Mouse (Mus musculus): ENCODE data around the gene Pla2r1.

The Pla2r1 gene

GRCm38 (mm10) chr2:60552902-60553682 is at the start of gene Pla2r1:
Gene Pla2r1 (minus strand): TSS chr2:60553308.
- no peak for DNase-seq (ENCODE audit: extremely low read depth, low read depth, low spot score)

- DNase-seq (ENCODE audit: extremely low read depth, low read depth, low spot score), result no peak
These were observed 48.2 kb upstream of the Pla2r1 start for GRCm38 (mm10) chr2:60601326-60601725.

- DNase-seq (ENCODE audit: extremely low read depth, low read depth, low spot score), result no peak
These were observed 47.8 kb upstream of the Pla2r1 start for GRCm38 (mm10) chr2:60600863-60601262.

GRCm38 (mm10) chr2:60583416-60583815 is 30.3 kb upstream of the Pla2r1 start:
- no peak for DNase-seq (ENCODE audit: extremely low read depth, low read depth, low spot score)

- DNase-seq (ENCODE audit: extremely low read depth, low read depth, low spot score), result no peak
These were observed 1.5 kb upstream of the Pla2r1 start for GRCm38 (mm10) chr2:60554561-60554960.

- DNase-seq (ENCODE audit: extremely low read depth, low read depth, low spot score), result no peak
These were observed 769 bp downstream of the Pla2r1 start for GRCm38 (mm10) chr2:60552177-60552901.

- DNase-seq (ENCODE audit: extremely low read depth, low read depth, low spot score), result no peak
These were observed 1.4 kb downstream of the Pla2r1 start for GRCm38 (mm10) chr2:60551673-60552072.

GRCm38 (mm10) chr2:60550521-60550920 is 2.6 kb downstream of the Pla2r1 start:
- DNase-seq (ENCODE audit: extremely low read depth, low read depth, low spot score), result peak; percentile 96

GRCm38 (mm10) chr2:60549851-60550250 is 3.3 kb downstream of the Pla2r1 start:
- no peak for DNase-seq (ENCODE audit: extremely low read depth, low read depth, low spot score)

GRCm38 (mm10) chr2:60546082-60546481 is 7.0 kb downstream of the Pla2r1 start:
- no peak for DNase-seq (ENCODE audit: extremely low read depth, low read depth, low spot score)

GRCm38 (mm10) chr2:60544006-60544405 is 9.1 kb downstream of the Pla2r1 start:
- no peak for DNase-seq (ENCODE audit: extremely low read depth, low read depth, low spot score)

GRCm38 (mm10) chr2:60541745-60542144 is 11.4 kb downstream of the Pla2r1 start:
- no peak for DNase-seq (ENCODE audit: extremely low read depth, low read depth, low spot score)

GRCm38 (mm10) chr2:60540346-60540745 is 12.8 kb downstream of the Pla2r1 start:
- DNase-seq (ENCODE audit: extremely low read depth, low read depth, low spot score), result no peak

GRCm38 (mm10) chr2:60538710-60539109 is 14.4 kb downstream of the Pla2r1 start:
- DNase-seq (ENCODE audit: extremely low read depth, low read depth, low spot score), result no peak

- DNase-seq (ENCODE audit: extremely low read depth, low read depth, low spot score), result no peak
These were observed 14.8 kb downstream of the Pla2r1 start for GRCm38 (mm10) chr2:60538274-60538673.

- DNase-seq (ENCODE audit: extremely low read depth, low read depth, low spot score), result no peak
These were observed 18.4 kb downstream of the Pla2r1 start for GRCm38 (mm10) chr2:60534755-60535154.

GRCm38 (mm10) chr2:60533026-60533425 is 20.1 kb downstream of the Pla2r1 start:
- DNase-seq (ENCODE audit: extremely low read depth, low read depth, low spot score), result no peak

- no peak for DNase-seq (ENCODE audit: extremely low read depth, low read depth, low spot score)
These were observed 20.6 kb downstream of the Pla2r1 start for GRCm38 (mm10) chr2:60532495-60532894.

- DNase-seq (ENCODE audit: extremely low read depth, low read depth, low spot score), result no peak
These were observed 37.3 kb downstream of the Pla2r1 start for GRCm38 (mm10) chr2:60515817-60516216.

- no peak for DNase-seq (ENCODE audit: extremely low read depth, low read depth, low spot score)
These were observed 38.2 kb downstream of the Pla2r1 start for GRCm38 (mm10) chr2:60514863-60515262.

GRCm38 (mm10) chr2:60510718-60511117 is 42.4 kb downstream of the Pla2r1 start:
- no peak for DNase-seq (ENCODE audit: extremely low read depth, low read depth, low spot score)

- DNase-seq (ENCODE audit: extremely low read depth, low read depth, low spot score), result no peak
These were observed 48.0 kb downstream of the Pla2r1 start for GRCm38 (mm10) chr2:60505145-60505544.

Measured in fat pad, adult 2 months (tissue).